Mouse (Mus musculus): ENCODE results near the gene Zfp286.

DNA sequence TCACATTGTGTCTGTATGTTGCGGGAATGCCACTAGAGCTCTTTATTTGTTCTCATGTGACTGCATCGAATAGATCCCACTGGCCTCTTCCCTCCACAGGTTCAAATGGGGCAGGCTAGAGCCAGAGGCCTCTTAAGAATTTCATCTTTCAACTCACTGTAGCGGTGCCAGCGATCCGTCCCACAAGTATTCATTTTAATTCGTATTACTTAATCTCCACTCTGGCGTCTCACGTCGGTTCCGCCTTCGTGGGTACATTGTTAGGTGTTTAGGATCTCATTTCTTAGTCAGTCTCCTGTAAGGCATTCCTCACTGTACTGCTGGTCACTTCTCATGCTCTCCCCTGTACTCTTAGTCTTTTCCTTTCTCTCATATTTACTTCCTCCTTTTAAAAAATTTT is 30.8 kb downstream of the Zfp286 start:
- TF ChIP-seq CTCF (IDR thresholded peaks at IDR 0.05; ENCODE audit: control insufficient read depth, insufficient read depth, insufficient replicate concordance, low read depth, low read length) (no peak), POLR2A (IDR thresholded peaks at IDR 0.05; ENCODE audit: control insufficient read depth, low read depth, low read length) (no peak)
